In genomic region chr3:97706561-97706960, GRCm38 (mm10) we compare ENCODE assay signal across 25 mouse cellular contexts. TPM values are rescaled to one million over a fixed set of nuclear protein-coding genes. Genes with fewer than 3 reads are reported as not detected.
"Had no signal": no experiment of that assay in that cellular context is flagged by ENCODE, and none has a peak within 500 bp of the region (broad histone marks: within the 10 kb centered on the region; RNA-seq: fewer than 3 reads in every experiment).

No protein-coding gene starts in this region.

- H3K27ac ChIP-seq: neural tube, embryonic 13.5 days; neural tube, embryonic 15.5 days; stomach, embryonic 15.5 days; stomach, postnatal 0 days had no signal

- H3K27me3 ChIP-seq: neural tube, embryonic 13.5 days; neural tube, embryonic 15.5 days; stomach, embryonic 15.5 days had no signal

- H3K4me1 ChIP-seq: neural tube, embryonic 13.5 days; neural tube, embryonic 15.5 days; stomach, embryonic 15.5 days had no signal

- H3K9me3 ChIP-seq: neural tube, embryonic 13.5 days; neural tube, embryonic 15.5 days; stomach, embryonic 15.5 days had no signal

- H3K4me3 ChIP-seq: neural tube, embryonic 13.5 days; neural tube, embryonic 15.5 days; stomach, embryonic 15.5 days had no signal

- H3K36me3 ChIP-seq: stomach, embryonic 15.5 days had no signal

- H3K9ac ChIP-seq: neural tube, embryonic 13.5 days; neural tube, embryonic 15.5 days; stomach, embryonic 15.5 days had no signal

- DNase-seq: retina, postnatal 1 day; right cerebral cortex, adult 18-20 months; right cerebral cortex, postnatal 14 days; right cerebral cortex, postnatal 25 days; right cerebral cortex, postnatal 4 days; spleen, adult 18-20 months; thymus, adult 18-20 months; thymus, adult 2 months; thymus, postnatal 14 days; thymus, postnatal 25 days; thymus, postnatal 36 days; thymus, postnatal 4 days had no signal

RNA-seq across cellular contexts. Expression of gene Gm17651, which starts 32.1 kb away (rescaled TPM):
- total RNA-seq: neutrophil, adult 5-6 weeks had no signal
- polyA plus RNA-seq: neural tube, embryonic 13.5 days; neural tube, embryonic 14.5 days; neural tube, embryonic 15.5 days; small intestine, adult 2 months; spleen, adult 2 months; stomach, embryonic 14.5 days; stomach, embryonic 15.5 days; stomach, embryonic 16.5 days; stomach, postnatal 0 days; testis, adult 2 months; thymus, adult 2 months; thymus, postnatal 0 days; urinary bladder, adult 2 months had no signal
